Comparison of ENCODE assay signal across 9 mouse cellular contexts in the genomic region with DNA sequence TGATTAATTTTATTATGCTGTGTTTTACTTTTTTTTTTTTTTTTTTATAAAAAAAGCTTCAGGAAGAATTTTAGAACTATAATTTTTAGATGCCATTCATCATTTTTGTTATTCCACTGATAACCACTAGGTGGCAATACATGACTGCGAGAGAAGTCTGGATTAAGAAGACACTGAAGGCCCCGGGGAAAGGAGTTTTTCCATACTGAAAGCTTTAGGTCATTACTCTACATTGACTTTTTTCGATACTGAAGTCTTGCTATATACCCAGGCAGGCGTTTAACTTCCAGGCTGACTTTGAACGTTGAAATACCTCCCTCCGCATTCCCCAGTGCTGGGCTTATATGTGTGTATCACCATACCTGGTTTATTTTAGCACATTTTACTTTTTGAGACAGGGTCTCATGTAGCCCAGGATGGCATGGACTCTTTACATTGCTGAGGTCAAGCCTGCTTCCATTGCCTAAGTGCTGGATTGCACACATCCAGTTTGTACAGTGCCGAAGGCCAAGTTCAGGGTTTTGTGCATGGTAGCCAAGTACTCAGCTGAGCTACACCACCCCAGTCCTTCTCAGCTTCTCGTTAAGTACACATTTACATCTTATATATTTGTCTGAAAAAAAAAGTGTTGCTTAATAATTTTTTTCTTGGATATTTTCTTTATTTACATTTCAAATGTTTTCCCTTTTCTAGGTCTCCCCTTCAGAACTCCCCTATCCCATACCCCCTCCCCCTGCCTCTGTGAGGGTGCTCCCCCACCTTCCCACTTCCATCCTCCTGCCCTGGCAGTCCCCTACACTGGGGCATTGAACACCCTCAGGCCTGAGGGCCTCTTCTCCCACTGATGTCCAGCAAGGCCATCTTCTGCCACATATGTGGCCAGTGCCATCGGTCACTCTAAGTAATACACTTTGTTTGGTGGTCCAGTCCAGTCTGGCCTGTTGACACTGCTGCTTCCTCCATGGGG. TPM values are rescaled to one million over a fixed set of nuclear protein-coding genes. Genes with fewer than 3 reads are reported as not detected.
A peak's percentile ranks its signal among the peaks of the same experiment; 100 is the strongest.
DNase-seq lines count a peak whose midpoint lies in the region; ATAC-seq lines count a peak whose summit lies in the region.
"Had no signal": no experiment of that assay in that cellular context is flagged by ENCODE, and none has a peak within 500 bp of the region (broad histone marks: within the 10 kb centered on the region; RNA-seq: fewer than 3 reads in every experiment).

No protein-coding gene starts in this region.

- no peak overlapping the region for H3K4me3 ChIP-seq in embryonic facial prominence, embryonic 11.5 days (ENCODE audit: low read depth, low read length)
- no peak overlapping the region for H3K4me3 ChIP-seq in embryonic facial prominence, embryonic 10.5 days
- H3K4me3 ChIP-seq in neural tube, embryonic 13.5 days: no peak overlapping the region
- no peak overlapping the region for H3K4me3 ChIP-seq in neural tube, embryonic 15.5 days (replicated peaks)

- no peak overlapping the region for H3K27ac ChIP-seq in embryonic facial prominence, embryonic 11.5 days (replicated peaks; ENCODE audit: low read depth, low read length)
- H3K27ac ChIP-seq in embryonic facial prominence, embryonic 10.5 days (replicated peaks): no peak overlapping the region
- H3K27ac ChIP-seq in neural tube, embryonic 13.5 days (replicated peaks): no peak overlapping the region
- H3K27ac ChIP-seq in neural tube, embryonic 15.5 days (replicated peaks): no peak overlapping the region

- WGBS in embryonic facial prominence, embryonic 11.5 days: 56% methylated on average over 9 of the region's 9 CpGs
- 57% methylated on average over 9 of the region's 9 CpGs for WGBS in embryonic facial prominence, embryonic 10.5 days
- WGBS in neural tube, embryonic 13.5 days: 54% methylated on average over 9 of the region's 9 CpGs
- WGBS in neural tube, embryonic 15.5 days: 54% methylated on average over 9 of the region's 9 CpGs

- H3K9ac ChIP-seq in embryonic facial prominence, embryonic 11.5 days (replicated peaks; ENCODE audit: low read length): no peak overlapping the region
- no peak overlapping the region for H3K9ac ChIP-seq in neural tube, embryonic 13.5 days
- H3K9ac ChIP-seq in neural tube, embryonic 15.5 days (replicated peaks): no peak overlapping the region; the same call in 1 of the 2 replicates

- no peaks in the 10 kb centered on the region for H3K4me1 ChIP-seq in embryonic facial prominence, embryonic 11.5 days (ENCODE audit: control insufficient read depth, insufficient read depth, low read length)
- H3K4me1 ChIP-seq in embryonic facial prominence, embryonic 10.5 days: no peaks in the 10 kb centered on the region
- H3K4me1 ChIP-seq in neural tube, embryonic 13.5 days (replicated peaks): no peaks in the 10 kb centered on the region
- no peaks in the 10 kb centered on the region for H3K4me1 ChIP-seq in neural tube, embryonic 15.5 days

- peak; percentile 84 for DNase-seq in embryonic facial prominence, embryonic 11.5 days (ENCODE audit: low spot score)
- no peak for DNase-seq in embryonic facial prominence, embryonic 10.5 days (ENCODE audit: low spot score)
- peak; percentile 61 for DNase-seq in lung, postnatal 36 days
- DNase-seq in adrenal gland, adult 2 months: no peak
- no peak for DNase-seq in ovary, adult 18-20 months (ENCODE audit: low spot score)

- no peak for ATAC-seq in embryonic facial prominence, embryonic 11.5 days (replicated peaks; ENCODE audit: insufficient number of reproducible peaks, low FRiP score, low TSS enrichment, low read depth)
- peak; percentile 56; the same call in 1 of the 2 replicates for ATAC-seq in neural tube, embryonic 13.5 days (ENCODE audit: low read depth)
- ATAC-seq in neural tube, embryonic 15.5 days (ENCODE audit: low FRiP score): no peak
- 0 out of 2 replicates have a peak, but pooled peaks have one; percentile 30 for ATAC-seq in erythroid progenitor cell, adult 5-6 weeks (replicated peaks; ENCODE audit: low FRiP score, poor library complexity, severe bottlenecking)

- no peak overlapping the region for H3K4me2 ChIP-seq in embryonic facial prominence, embryonic 11.5 days (ENCODE audit: low read depth, low read length)
- H3K4me2 ChIP-seq in neural tube, embryonic 13.5 days: no peak overlapping the region
- no peak overlapping the region for H3K4me2 ChIP-seq in neural tube, embryonic 15.5 days

- H3K36me3 ChIP-seq in embryonic facial prominence, embryonic 11.5 days (replicated peaks; ENCODE audit: control insufficient read depth, insufficient read depth, low read depth, low read length): no peaks in the 10 kb centered on the region; the same call in none of the 2 replicates
- H3K36me3 ChIP-seq in embryonic facial prominence, embryonic 10.5 days (replicated peaks): peaks cover 83% of the 10 kb centered on the region
- H3K36me3 ChIP-seq in neural tube, embryonic 13.5 days: peaks cover 57% of the 10 kb centered on the region
- peaks cover 46% of the 10 kb centered on the region for H3K36me3 ChIP-seq in neural tube, embryonic 15.5 days

- H3K9me3 ChIP-seq in embryonic facial prominence, embryonic 11.5 days (replicated peaks; ENCODE audit: control insufficient read depth, low read length): no peaks in the 10 kb centered on the region
- H3K9me3 ChIP-seq in embryonic facial prominence, embryonic 10.5 days: no peaks in the 10 kb centered on the region
- H3K9me3 ChIP-seq in neural tube, embryonic 13.5 days: no peaks in the 10 kb centered on the region
- H3K9me3 ChIP-seq in neural tube, embryonic 15.5 days (replicated peaks): no peaks in the 10 kb centered on the region

- no peaks in the 10 kb centered on the region for H3K27me3 ChIP-seq in embryonic facial prominence, embryonic 11.5 days (ENCODE audit: control insufficient read depth, insufficient read depth, low read length)
- H3K27me3 ChIP-seq in embryonic facial prominence, embryonic 10.5 days (replicated peaks; ENCODE audit: low read depth, poor library complexity, severe bottlenecking): no peaks in the 10 kb centered on the region
- no peaks in the 10 kb centered on the region for H3K27me3 ChIP-seq in neural tube, embryonic 13.5 days
- H3K27me3 ChIP-seq in neural tube, embryonic 15.5 days (replicated peaks): no peaks in the 10 kb centered on the region

RNA-seq across cellular contexts. Expression of a gene that starts 15.7 kb away (rescaled TPM):
- polyA plus RNA-seq in embryonic facial prominence, embryonic 11.5 days (2014; fragmentation: Nextera tagmentation; extraction: Ambion mirVana): 30.9 and 32.4 TPM in 2 replicates
- polyA plus RNA-seq in embryonic facial prominence, embryonic 10.5 days (2016; fragmentation: Nextera tagmentation; extraction: Ambion mirVana): 24.6 and 25.0 TPM in 2 replicates
- 16.1 and 16.9 TPM in 2 replicates for polyA plus RNA-seq in neural tube, embryonic 13.5 days (2015; fragmentation: Nextera tagmentation; extraction: Ambion mirVana)
- polyA plus RNA-seq in neural tube, embryonic 15.5 days (2015; fragmentation: Nextera tagmentation; extraction: Ambion mirVana): 18.8 and 19.5 TPM in 2 replicates
- total RNA-seq in erythroid progenitor cell, adult 5-6 weeks (2015; ENCODE audit: low replicate concordance): 2.9 and 5.4 TPM in 2 replicates
- total RNA-seq in erythroid progenitor cell, adult 5-6 weeks (2017; ENCODE audit: low replicate concordance): 1.9 and 4.2 TPM in 2 replicates
- total RNA-seq in adrenal gland, adult 2 months (2021): 10 to 100 TPM; 41.4 to 44.4 TPM
- polyA plus RNA-seq in adrenal gland, adult 2 months (2012; rRNA removed): 20.0 and 28.9 TPM in 2 replicates

RNA-seq across cellular contexts. Expression of a gene that starts 32.1 kb away (rescaled TPM):
- not detected in 2 replicates for polyA plus RNA-seq in embryonic facial prominence, embryonic 11.5 days (2014; fragmentation: Nextera tagmentation; extraction: Ambion mirVana)
- polyA plus RNA-seq in embryonic facial prominence, embryonic 10.5 days (2016; fragmentation: Nextera tagmentation; extraction: Ambion mirVana): 0.15 and 0.18 TPM in 2 replicates
- polyA plus RNA-seq in neural tube, embryonic 13.5 days (2015; fragmentation: Nextera tagmentation; extraction: Ambion mirVana): 0.10 and 0.25 TPM in 2 replicates
- polyA plus RNA-seq in neural tube, embryonic 15.5 days (2015; fragmentation: Nextera tagmentation; extraction: Ambion mirVana): 0.49 and 0.55 TPM in 2 replicates
- not detected in 2 replicates for total RNA-seq in erythroid progenitor cell, adult 5-6 weeks (2015; ENCODE audit: low replicate concordance)
- total RNA-seq in erythroid progenitor cell, adult 5-6 weeks (2017; ENCODE audit: low replicate concordance): not detected in 2 replicates
- total RNA-seq in adrenal gland, adult 2 months (2021): 1 to 10 TPM; 3.7 to 7.1 TPM
- 1.4 and 1.8 TPM in 2 replicates for polyA plus RNA-seq in adrenal gland, adult 2 months (2012; rRNA removed)
- polyA plus RNA-seq: neural tube, embryonic 11.5 days had no signal

Comparison
In these comparisons a context has a peak if more than half of its experiments do, and no peak if none do; other contexts are left out.
1. ATAC-seq: peak in neural tube, embryonic 13.5 days (single experiment) and erythroid progenitor cell, adult 5-6 weeks (single experiment); none in embryonic facial prominence, embryonic 11.5 days (single experiment) and neural tube, embryonic 15.5 days (single experiment).
2. DNase-seq: peak in embryonic facial prominence, embryonic 11.5 days (single experiment) and lung, postnatal 36 days (single experiment); none in embryonic facial prominence, embryonic 10.5 days (single experiment), adrenal gland, adult 2 months (single experiment) and ovary, adult 18-20 months (single experiment).